Mouse (Mus musculus): ENCODE measurements around the gene Col27a1.
"Not testable (repeated sequence)": the region's sequence is repeated elsewhere in the genome, so short reads cannot be mapped to it uniquely, and the experiment has no call there.

Col27a1 gene

GRCm38 (mm10) chr4:63296876-63297275, 83.1 kb downstream of the Col27a1 start:
- no peak for ATAC-seq (ENCODE audit: insufficient number of reproducible peaks, low FRiP score, low TSS enrichment)

GRCm38 (mm10) chr4:63298191-63298590, 84.4 kb downstream of the Col27a1 start:
- no peak for ATAC-seq (ENCODE audit: insufficient number of reproducible peaks, low FRiP score, low TSS enrichment)

- no peak for ATAC-seq (ENCODE audit: insufficient number of reproducible peaks, low FRiP score, low TSS enrichment)
Measured at GRCm38 (mm10) chr4:63302641-63303040, 88.8 kb downstream of the Col27a1 start.

GRCm38 (mm10) chr4:63307175-63308062, 93.6 kb downstream of the Col27a1 start:
- peak; percentile 59 for ATAC-seq (ENCODE audit: insufficient number of reproducible peaks, low FRiP score, low TSS enrichment)

DNA sequence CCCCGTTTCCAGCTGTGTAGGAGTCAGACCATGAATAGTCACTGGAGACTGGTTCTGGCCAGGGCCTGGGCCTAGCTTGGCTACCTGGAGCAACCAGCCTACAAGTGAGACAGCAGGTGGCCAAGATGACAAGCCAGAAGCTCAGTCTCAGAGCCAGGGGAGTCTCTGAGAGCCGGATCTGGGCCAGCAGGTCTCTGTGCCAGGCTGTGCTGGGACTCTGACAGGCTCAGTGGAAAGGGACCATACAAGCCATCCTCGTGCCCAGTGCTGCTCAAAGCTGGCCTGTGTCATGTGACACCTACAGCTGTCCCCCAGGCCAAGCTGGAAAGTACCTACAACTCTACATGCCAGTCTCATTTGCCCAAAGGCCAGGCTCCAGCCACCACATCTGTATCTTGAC, 94.5 kb downstream of the Col27a1 start:
- peak; percentile 60 for ATAC-seq (ENCODE audit: insufficient number of reproducible peaks, low FRiP score, low TSS enrichment)

- ATAC-seq (ENCODE audit: insufficient number of reproducible peaks, low FRiP score, low TSS enrichment), result no peak
Measured at GRCm38 (mm10) chr4:63310247-63310855, 96.5 kb downstream of the Col27a1 start.

- no peak for ATAC-seq (ENCODE audit: insufficient number of reproducible peaks, low FRiP score, low TSS enrichment)
Measured at GRCm38 (mm10) chr4:63311426-63311825, 97.6 kb downstream of the Col27a1 start.

DNA sequence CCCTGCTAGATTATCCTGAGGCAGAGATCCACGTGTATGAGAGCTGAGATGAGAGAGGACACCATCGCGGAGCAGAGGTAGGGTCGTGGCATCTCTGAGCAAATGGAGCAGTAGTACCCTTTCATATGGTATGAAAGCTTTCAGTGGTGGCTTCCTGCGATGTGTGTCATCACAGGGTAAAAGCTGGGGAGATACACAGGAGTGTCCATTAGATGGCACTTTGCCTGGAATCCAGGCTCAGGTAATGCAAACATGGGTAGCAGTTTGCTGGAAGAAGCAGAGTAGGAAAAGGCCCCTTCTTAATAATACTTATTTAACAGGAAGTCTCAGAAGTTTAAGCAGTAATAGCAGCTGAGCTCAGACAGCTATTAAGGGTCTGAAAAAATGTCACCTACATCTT, 100.3 kb downstream of the Col27a1 start:
- ATAC-seq (ENCODE audit: insufficient number of reproducible peaks, low FRiP score, low TSS enrichment), result no peak

- no peak for ATAC-seq (ENCODE audit: insufficient number of reproducible peaks, low FRiP score, low TSS enrichment)
Measured at GRCm38 (mm10) chr4:63316076-63316746, 102.4 kb downstream of the Col27a1 start.

DNA sequence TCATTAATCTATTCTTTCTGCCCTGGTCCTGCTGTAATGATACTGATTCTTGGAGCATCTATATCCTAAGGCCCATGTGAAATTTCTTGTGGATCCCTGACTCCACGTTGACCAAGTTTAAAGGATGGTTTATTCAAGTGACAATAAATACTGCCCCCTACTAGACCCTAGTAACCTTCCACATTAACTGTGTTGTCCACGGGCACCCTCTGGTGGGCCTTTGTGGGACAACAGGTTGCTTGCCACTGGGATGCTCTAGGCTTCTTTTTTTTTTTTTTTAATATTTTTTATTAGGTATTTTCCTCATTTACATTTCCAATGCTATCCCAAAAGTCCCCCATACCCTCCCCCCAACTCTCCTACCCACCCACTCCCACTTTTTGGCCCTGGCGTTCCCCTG, 105.8 kb downstream of the Col27a1 start:
- not testable (repeated sequence) for ATAC-seq (ENCODE audit: insufficient number of reproducible peaks, low FRiP score, low TSS enrichment)

DNA sequence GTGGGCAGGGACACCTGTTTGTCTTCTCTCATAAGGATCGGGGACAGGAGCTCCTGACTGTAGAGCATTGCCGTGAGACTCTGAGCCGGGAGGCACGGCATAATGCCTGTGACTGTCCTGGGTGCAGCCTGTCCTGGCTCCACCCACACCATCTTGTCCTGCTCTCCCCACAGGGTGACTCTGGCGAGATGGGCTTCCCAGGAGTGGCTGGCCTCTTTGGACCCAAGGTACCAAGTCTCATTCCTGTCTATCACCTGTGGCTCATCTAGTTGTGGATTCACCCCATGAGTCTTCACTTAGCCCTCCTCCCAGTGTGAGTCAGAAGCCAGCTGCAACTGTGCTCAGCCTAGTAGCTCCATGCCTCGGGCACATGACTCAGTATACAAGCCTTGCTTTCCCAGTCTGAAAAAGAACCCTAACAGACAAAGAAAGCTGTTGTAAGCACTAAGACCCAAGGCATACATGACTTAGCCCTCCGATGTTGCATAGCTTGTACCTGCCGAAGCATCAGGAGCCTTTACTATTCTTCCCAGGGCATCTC, 109.5 kb downstream of the Col27a1 start:
- ATAC-seq (ENCODE audit: insufficient number of reproducible peaks, low FRiP score, low TSS enrichment), result no peak

DNA sequence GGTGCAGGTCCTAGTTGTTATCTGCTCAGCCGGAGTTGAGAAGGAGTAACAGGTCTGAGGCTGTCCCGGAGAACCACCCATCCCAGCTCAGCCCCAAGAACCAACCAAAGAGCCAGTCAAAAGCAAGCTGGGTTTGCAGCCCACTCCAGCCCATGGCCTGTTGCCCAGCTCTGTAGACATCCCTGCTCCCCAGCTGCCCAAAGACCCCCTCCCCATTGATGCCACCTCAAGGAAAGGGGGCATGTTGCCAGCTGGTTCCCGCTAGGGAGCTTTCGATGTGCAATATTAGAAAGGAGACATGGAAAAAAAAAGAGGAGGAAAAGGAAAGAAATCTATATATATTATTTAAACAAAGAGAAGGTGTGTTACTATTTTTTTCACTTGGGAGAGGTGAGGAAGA, 119.6 kb downstream of the Col27a1 start:
- ATAC-seq (ENCODE audit: insufficient number of reproducible peaks, low FRiP score, low TSS enrichment), result no peak

- peak; percentile 49; the same call in 1 of the 2 replicates for ATAC-seq (ENCODE audit: insufficient number of reproducible peaks, low FRiP score, low TSS enrichment)
Measured at GRCm38 (mm10) chr4:63338414-63339076, 124.7 kb downstream of the Col27a1 start.

- ATAC-seq (ENCODE audit: insufficient number of reproducible peaks, low FRiP score, low TSS enrichment), result no peak
Measured at GRCm38 (mm10) chr4:63342491-63342890, 128.7 kb downstream of the Col27a1 start.

- no peak for ATAC-seq (ENCODE audit: insufficient number of reproducible peaks, low FRiP score, low TSS enrichment)
Measured at GRCm38 (mm10) chr4:63343608-63344007, 129.8 kb downstream of the Col27a1 start.

DNA sequence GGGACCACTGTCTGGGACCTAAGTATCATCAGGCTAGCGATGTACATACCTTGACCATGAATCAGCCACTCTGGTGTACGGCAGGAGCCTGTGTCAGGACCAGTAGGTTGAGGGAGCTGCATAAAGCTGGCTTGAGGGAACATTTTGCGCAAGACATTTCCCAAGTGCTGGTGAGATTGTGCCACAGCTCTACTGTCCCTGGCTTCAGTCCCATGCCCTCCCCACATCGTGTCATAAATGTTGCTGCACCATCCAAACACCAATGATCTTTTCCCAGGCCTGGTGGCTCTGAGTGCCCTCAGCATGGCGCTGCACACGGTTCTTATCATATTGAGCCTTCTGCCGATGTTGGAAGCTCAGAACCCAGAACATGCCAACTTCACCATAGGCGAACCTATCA, 130.5 kb downstream of the Col27a1 start, which contains the start of gene Orm1:
Gene Orm1 (plus strand): TSS at position 266 of the 400 bp plus-strand sequence.
- no peak for ATAC-seq (ENCODE audit: insufficient number of reproducible peaks, low FRiP score, low TSS enrichment)

GRCm38 (mm10) chr4:63345261-63345660, 131.5 kb downstream of the Col27a1 start:
- ATAC-seq (ENCODE audit: insufficient number of reproducible peaks, low FRiP score, low TSS enrichment), result no peak

GRCm38 (mm10) chr4:63346659-63347058, 132.9 kb downstream of the Col27a1 start:
- ATAC-seq (ENCODE audit: insufficient number of reproducible peaks, low FRiP score, low TSS enrichment), result no peak

DNA sequence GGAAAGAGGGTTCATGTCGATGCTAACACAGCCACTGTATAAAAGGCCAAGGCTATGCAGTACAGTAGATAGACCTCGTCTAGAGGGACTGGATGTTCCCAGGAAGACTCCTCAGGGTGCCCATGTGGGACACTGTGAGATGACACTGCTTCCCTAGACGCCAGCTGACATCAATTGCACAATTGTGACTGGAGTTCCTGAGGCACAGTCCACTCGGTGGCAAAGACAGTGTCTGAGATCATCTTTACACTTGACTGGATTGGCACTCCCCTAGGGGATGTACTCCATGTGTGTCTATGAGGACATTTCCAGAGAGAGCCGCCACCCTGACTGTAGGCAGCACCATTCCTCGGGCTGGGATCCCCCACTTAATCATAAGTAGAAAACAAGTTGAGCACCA, 134.7 kb downstream of the Col27a1 start:
- no peak for ATAC-seq (ENCODE audit: insufficient number of reproducible peaks, low FRiP score, low TSS enrichment)

Measured in cerebellum, adult (tissue).